Mouse (Mus musculus): Measurements from ENCODE around the gene Pisd. TPM values are rescaled to one million over a fixed set of nuclear protein-coding genes. Genes with fewer than 3 reads are reported as not detected.
"Not testable (repeated sequence)": the region's sequence is repeated elsewhere in the genome, so short reads cannot be mapped to it uniquely, and the experiment has no call there.

The Pisd gene
- 10 to 100 TPM; 12.0 to 13.8 (median 13.1) TPM for total RNA-seq (2022)

- DNase-seq (ENCODE audit: low spot score in 2 of 2), result peak; percentile 88 to 91
Observed at GRCm38 (mm10) chr5:32785313-32785915, at the start of gene Pisd. Gene Pisd, minus strand, starts transcription at chr5:32785646.

DNA sequence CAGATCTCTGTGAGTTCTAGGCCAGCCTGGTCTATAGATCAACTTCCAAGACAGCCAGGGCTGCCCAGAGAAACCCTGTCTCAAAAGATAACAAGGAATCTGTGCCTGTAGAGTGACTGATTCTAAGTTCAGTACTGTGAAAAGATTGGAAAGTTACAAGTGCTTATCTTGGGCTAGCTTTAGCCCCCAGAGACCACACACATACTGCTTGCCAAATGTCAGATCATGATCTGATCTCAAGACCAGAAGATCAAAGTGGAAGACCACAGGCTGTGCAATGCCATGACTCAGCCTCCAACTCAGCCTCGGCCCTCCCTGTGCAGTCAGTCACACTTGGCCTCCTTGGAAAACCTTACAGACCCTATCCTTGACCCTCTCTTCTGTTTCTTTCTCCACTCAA lies 49.1 kb upstream of the Pisd start:
- DNase-seq (ENCODE audit: low spot score in 2 of 2), result no peak

- DNase-seq (ENCODE audit: low spot score in 2 of 2), result no peak
Observed at GRCm38 (mm10) chr5:32830054-32830453, 44.6 kb upstream of the Pisd start.

DNA sequence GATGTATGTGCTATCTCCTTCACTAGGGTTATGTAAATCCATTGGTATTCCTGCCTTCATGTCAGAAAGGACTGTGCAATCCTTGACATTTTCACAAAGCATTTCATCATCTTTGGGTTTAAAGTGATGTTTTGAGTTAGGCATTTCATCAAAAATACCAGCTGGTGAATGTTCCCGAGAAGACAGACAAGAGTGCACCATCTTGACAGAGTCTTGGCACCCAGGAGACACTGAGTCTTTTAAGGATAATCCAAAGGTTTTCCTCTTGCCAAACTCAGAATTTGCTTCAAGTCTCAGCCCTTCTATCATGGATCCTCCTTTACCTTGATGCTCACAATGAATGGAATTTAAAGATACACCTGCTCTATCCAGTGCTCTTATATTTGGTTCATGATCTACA lies 43.3 kb upstream of the Pisd start:
- DNase-seq (ENCODE audit: low spot score in 2 of 2), result not testable (repeated sequence)

GRCm38 (mm10) chr5:32827009-32827408 lies 41.6 kb upstream of the Pisd start, which contains the start of gene Gm20671:
Gene Gm20671, minus strand, starts transcription at chr5:32827109.
- no peak for DNase-seq (ENCODE audit: low spot score in 2 of 2)

GRCm38 (mm10) chr5:32820471-32820870 lies 35.0 kb upstream of the Pisd start:
- DNase-seq (ENCODE audit: low spot score in 2 of 2), result no peak

GRCm38 (mm10) chr5:32815396-32815795 lies 29.9 kb upstream of the Pisd start:
- no peak for DNase-seq (ENCODE audit: low spot score in 2 of 2)

GRCm38 (mm10) chr5:32786454-32786853 lies 1.0 kb upstream of the Pisd start:
- DNase-seq (ENCODE audit: low spot score in 2 of 2), result not testable (repeated sequence)

- no peak for DNase-seq (ENCODE audit: low spot score in 2 of 2)
Observed at GRCm38 (mm10) chr5:32784726-32785125, 720 bp downstream of the Pisd start.

DNA sequence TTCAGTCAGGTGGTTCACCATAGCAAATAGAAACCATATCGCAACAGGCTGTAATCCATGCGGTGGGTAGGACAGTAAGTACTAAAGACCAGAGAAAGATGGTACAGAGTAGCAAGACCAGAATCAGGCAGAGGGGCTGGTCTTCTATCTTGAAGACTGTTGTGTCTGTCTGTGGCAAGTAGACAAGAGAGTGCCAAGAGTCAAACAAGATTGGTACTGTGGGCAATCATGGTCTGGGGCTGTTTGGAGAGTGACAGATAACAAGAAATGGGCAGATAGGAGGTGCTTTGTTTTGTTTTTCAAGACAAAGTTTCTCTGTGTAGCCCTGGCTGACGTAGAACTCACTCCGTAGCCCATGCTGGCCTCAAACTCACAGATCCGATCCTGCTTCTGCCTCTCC lies 3.9 kb downstream of the Pisd start:
- no peak for DNase-seq (ENCODE audit: low spot score in 2 of 2)

- no peak for DNase-seq (ENCODE audit: low spot score in 2 of 2)
Observed at GRCm38 (mm10) chr5:32778168-32778567, 7.3 kb downstream of the Pisd start.

DNA sequence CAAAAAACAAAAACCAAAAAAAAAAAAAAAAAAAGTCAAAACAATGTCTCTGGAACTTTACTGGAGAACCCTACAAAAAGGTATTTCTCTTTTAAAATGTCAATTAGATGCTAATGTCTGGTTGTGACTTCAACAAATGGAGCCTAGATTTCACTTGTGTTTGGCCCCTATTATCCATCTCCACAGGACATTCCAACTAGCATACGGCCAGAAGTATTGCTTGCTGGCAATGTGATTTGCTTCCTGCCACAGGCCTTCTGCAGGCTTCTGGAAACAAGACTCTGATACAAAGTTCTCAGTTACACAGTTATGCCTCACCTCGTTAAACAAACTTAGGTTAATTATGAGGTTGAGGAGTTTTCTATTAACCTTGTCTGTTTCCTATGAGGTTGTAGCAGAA lies 13.1 kb downstream of the Pisd start:
- no peak for DNase-seq (ENCODE audit: low spot score in 2 of 2)

DNA sequence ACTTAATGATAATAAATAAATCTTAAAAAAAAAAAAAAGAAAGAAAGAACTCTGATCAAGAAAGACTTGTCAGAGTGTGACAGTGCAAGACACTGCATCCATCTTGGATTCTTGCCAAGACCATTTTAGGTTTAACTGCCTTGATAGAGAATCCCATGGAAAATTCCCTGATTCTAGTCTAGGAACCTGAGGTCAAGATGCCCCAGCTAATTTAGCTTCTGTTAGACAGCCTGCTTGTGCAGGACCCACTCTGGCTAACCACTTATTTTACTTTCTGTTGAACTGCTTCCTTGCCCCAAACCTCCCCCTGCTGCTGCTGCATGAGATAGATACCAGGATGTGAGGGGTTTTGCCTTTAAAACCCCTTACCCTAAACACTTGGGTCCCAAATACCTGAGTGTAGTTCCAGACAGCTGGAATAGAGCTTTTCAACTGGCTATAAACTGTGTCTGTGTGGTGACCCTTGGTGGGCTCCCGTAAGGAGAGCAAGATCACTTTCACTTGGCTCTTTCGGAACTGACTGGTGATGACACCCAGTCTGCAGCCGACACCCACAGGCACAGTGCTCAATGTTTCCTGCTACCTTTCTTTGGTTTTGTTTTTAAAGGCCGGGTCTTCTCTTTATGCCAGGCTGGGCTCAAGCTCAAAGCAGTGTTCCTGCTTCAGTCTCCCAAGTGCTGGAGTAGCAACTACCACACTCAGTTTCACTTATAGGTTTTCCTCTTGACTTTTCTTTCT lies 17.6 kb downstream of the Pisd start:
- DNase-seq (ENCODE audit: low spot score in 2 of 2), result no peak

GRCm38 (mm10) chr5:32767004-32767403 lies 18.4 kb downstream of the Pisd start:
- DNase-seq (ENCODE audit: low spot score in 2 of 2), result no peak

DNA sequence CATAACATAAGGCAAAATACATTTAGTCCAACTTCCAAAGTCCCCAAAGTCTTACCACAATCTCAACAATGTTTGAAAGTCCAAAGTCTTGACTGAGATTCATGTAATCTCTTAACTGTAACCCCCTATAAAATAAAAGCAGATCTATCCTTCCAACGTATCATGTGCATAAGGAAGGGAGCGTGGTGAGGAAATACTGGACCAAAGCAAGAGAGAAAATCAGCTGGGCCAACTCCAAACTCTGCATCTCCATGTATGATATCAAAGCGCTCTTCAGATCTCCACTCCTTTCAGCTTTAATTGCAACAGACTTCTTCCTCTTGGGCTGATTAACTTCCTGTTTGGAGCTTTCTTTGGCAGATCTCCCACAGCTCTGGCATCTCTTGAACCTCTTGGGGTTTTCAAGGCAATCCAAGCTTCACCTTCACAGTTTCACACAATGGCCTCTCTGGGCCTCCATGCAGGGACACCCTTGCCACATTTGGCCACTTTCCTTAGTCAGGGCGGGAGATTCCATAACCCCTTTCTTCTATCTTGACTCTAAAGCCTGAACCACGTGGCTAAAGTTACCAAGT lies 23.8 kb downstream of the Pisd start:
- no peak for DNase-seq (ENCODE audit: low spot score in 2 of 2)

GRCm38 (mm10) chr5:32760787-32761186 lies 24.7 kb downstream of the Pisd start:
- DNase-seq (ENCODE audit: low spot score in 2 of 2), result no peak

GRCm38 (mm10) chr5:32760352-32760751 lies 25.1 kb downstream of the Pisd start:
- not testable (repeated sequence) for DNase-seq (ENCODE audit: low spot score in 2 of 2)

DNA sequence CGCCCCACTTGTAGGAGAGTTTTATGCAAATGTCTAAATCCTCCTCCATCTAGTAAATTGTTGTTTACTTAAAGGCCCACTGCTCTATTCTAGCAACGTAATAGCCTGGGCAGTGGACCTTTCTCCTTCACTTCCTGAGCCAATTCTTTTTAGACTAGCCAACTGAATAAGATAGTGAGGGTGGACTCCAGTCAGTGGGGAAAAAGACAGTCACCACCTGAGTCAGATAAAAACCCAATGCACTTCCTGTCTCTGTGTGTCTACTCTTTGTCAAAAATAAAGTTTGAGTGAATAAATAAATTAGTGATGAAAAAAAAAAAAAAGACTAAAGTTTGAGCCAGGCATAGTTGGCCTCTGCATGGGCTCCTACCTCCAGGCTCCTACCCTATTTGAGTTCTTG lies 25.8 kb downstream of the Pisd start:
- no peak for DNase-seq (ENCODE audit: low spot score in 2 of 2)

- no peak for DNase-seq (ENCODE audit: low spot score in 2 of 2)
Observed at GRCm38 (mm10) chr5:32756141-32756540, 29.3 kb downstream of the Pisd start.

DNA sequence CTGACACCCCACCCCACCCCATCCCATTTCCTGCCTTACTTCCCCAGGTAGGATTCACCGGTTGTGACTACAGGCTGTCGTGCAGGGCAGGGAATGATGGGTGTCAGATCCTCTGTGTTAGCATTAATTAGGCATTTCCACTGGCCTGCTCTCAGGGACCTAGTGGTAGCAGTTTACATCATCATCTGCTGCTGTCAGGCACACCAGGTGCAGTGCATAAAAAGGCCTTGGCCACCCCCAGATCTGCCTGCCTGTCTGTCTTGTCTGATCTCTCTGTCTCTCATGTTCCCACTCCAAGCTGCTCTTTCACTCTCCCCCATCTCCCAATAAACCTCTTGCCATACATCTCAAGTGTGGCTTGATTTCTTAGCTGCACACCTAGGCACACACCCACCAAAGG lies 33.7 kb downstream of the Pisd start:
- DNase-seq (ENCODE audit: low spot score in 2 of 2), result no peak

- no peak for DNase-seq (ENCODE audit: low spot score in 2 of 2)
Observed at GRCm38 (mm10) chr5:32748936-32749335, 36.5 kb downstream of the Pisd start.

GRCm38 (mm10) chr5:32747650-32748375 lies 37.6 kb downstream of the Pisd start:
- DNase-seq (ENCODE audit: low spot score in 2 of 2), result peak; percentile 14 to 22

All from gastrocnemius, adult 8-10 months (tissue).